ENCODE assay signal across 11 mouse cellular contexts in the genomic region with DNA sequence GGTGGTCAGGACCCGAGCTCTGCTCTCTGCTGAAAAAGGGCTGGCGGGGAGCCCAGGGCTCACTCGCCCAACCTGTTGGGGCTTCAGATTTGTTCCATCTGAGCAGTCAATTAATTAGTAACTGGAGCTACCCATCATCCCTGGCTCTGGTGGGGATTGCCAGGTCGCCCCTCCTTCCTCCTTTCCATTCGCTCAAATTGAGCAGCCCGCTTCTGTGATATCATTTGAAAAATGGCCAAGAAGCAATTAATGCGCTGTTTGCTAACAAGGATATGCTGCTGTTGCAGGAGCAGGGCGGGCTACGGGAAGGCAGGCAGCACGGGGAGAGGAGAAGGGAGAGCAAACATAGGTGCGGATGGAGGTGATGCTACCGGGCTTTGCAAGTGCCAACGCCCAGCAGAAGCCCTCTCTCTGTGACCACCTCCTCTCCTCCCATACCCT.
DNase-seq lines count a peak whose midpoint lies in the region; ATAC-seq and TF ChIP-seq lines count a peak whose summit lies in the region.
"Had no signal": no experiment of that assay in that cellular context is flagged by ENCODE, and none has a peak within 500 bp of the region (broad histone marks: within the 10 kb centered on the region; RNA-seq: fewer than 3 reads in every experiment).

No protein-coding gene starts in this region.

- no peak overlapping the region for H3K4me3 ChIP-seq in lung, embryonic 14.5 days (ENCODE audit: low read depth, low read length)
- H3K4me3 ChIP-seq: embryonic facial prominence, embryonic 12.5 days; limb, embryonic 15.5 days had no signal

- no peak for TF ChIP-seq CTCF in lung, embryonic 14.5 days (IDR thresholded peaks at IDR 0.05; ENCODE audit: low read depth)

- no peak for ATAC-seq in lung, embryonic 14.5 days (ENCODE audit: insufficient read depth)
- ATAC-seq in CD4-positive, CD25-positive, alpha-beta regulatory T cell, adult 4 months = no peak

- peak; percentile 11 for DNase-seq in adrenal gland, adult 2 months
- DNase-seq in adrenal gland, adult (ENCODE audit: inconsistent age in 2 of 2, low spot score in 1 of 2) = no peak
- peak; percentile 66 for DNase-seq in lung, embryonic 14.5 days
- no peak for DNase-seq in lung, adult 18-20 months
- DNase-seq in kidney, adult 8-10 months = peak; percentile 75 to 79
- peak; percentile 22 for DNase-seq in ovary, postnatal 10 days (ENCODE audit: low spot score)
- DNase-seq in frontal cortex, adult 2 months (ENCODE audit: extremely low spot score in 1 of 2, low spot score in 1 of 2) = no peak
- DNase-seq: gastrocnemius, postnatal 14 days had no signal

- no peaks in the 10 kb centered on the region for H3K36me3 ChIP-seq in lung, embryonic 14.5 days (ENCODE audit: insufficient read depth)
- H3K36me3 ChIP-seq: embryonic facial prominence, embryonic 12.5 days; limb, embryonic 15.5 days had no signal

- H3K4me2 ChIP-seq in lung, embryonic 14.5 days = no peak overlapping the region
- H3K4me2 ChIP-seq: embryonic facial prominence, embryonic 12.5 days; limb, embryonic 15.5 days had no signal

- H3K27ac ChIP-seq in lung, embryonic 14.5 days (ENCODE audit: low read depth) = no peak overlapping the region
- H3K27ac ChIP-seq: embryonic facial prominence, embryonic 12.5 days; limb, embryonic 15.5 days had no signal

- peaks cover 4% of the 10 kb centered on the region; the same call in 1 of the 2 replicates for H3K4me1 ChIP-seq in lung, embryonic 14.5 days (ENCODE audit: insufficient read depth)

- no peaks in the 10 kb centered on the region for H3K9me3 ChIP-seq in lung, embryonic 14.5 days (ENCODE audit: low read depth, low read length)
- H3K9me3 ChIP-seq: embryonic facial prominence, embryonic 12.5 days; limb, embryonic 15.5 days had no signal

- no peak overlapping the region for H3K9ac ChIP-seq in lung, embryonic 14.5 days
- H3K9ac ChIP-seq: embryonic facial prominence, embryonic 12.5 days; limb, embryonic 15.5 days had no signal

- WGBS in lung, embryonic 14.5 days = 35% methylated on average over 13 of the region's 13 CpGs

- H3K27me3 ChIP-seq in lung, embryonic 14.5 days (ENCODE audit: insufficient read depth, low read length) = no peaks in the 10 kb centered on the region; the same call in 1 of the 2 replicates
- H3K27me3 ChIP-seq: embryonic facial prominence, embryonic 12.5 days had no signal

Comparison
In these comparisons a context has a peak if more than half of its experiments do, and no peak if none do; other contexts are left out.
1. DNase-seq: peak in adrenal gland, adult 2 months (single experiment), lung, embryonic 14.5 days (single experiment), kidney, adult 8-10 months (2 of 2) and ovary, postnatal 10 days (single experiment); none in adrenal gland, adult (0 of 2), lung, adult 18-20 months (0 of 2) and frontal cortex, adult 2 months (0 of 2).